Mouse (Mus musculus): Measurements from ENCODE around the gene Hrh3.
A peak's percentile ranks its signal among the peaks of the same experiment; 100 is the strongest.

Hrh3 gene

GRCm38 (mm10) chr2:180103978-180104658 lies at the start of gene Hrh3:
Hrh3 (minus strand) TSS chr2:180104488.
- no peak for DNase-seq (ENCODE audit: low spot score)

- no peak for DNase-seq (ENCODE audit: low spot score)
Measured at GRCm38 (mm10) chr2:180148551-180148950, 44.3 kb upstream of the Hrh3 start.

DNA sequence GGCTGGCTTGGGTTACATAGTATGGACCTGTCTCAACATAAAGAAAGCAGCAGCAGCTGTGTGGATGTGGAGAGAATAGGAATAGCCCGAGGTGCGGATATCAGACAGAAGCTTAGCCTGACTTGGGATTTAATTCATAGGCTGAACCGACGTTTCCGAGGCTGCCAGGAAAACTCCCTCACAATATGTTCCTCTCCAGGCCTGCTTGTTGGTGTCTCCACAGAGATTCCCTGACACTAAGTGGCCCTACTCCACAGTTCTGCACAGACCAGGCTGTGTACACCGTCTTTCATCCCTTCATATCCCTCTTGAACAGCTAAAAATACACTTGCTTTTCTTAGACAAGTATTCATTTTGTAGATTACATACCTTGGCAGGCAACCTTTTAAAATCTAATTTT lies 43.1 kb upstream of the Hrh3 start:
- DNase-seq (ENCODE audit: low spot score) = no peak

GRCm38 (mm10) chr2:180146091-180146490 lies 41.8 kb upstream of the Hrh3 start:
- DNase-seq (ENCODE audit: low spot score) = no peak

DNA sequence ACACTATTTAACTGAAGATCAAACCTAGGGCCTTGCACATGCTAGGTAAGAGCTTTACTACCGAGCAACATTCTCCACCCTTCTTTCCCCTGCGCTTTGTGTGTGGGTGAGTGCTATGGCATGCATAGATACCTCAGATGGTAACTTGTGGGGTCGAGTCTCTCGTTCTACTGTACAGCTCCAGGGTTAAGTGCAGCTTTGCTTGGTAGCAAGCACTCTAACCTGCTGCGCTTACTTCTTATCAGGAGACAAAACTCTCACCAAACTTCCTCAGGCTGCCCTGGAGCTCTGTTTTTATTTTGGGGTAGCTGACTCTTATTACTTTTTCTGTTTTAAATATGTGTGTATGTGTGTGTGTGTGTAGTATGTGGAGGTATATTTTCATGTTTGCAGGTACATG lies 31.1 kb upstream of the Hrh3 start:
- no peak for DNase-seq (ENCODE audit: low spot score)

DNA sequence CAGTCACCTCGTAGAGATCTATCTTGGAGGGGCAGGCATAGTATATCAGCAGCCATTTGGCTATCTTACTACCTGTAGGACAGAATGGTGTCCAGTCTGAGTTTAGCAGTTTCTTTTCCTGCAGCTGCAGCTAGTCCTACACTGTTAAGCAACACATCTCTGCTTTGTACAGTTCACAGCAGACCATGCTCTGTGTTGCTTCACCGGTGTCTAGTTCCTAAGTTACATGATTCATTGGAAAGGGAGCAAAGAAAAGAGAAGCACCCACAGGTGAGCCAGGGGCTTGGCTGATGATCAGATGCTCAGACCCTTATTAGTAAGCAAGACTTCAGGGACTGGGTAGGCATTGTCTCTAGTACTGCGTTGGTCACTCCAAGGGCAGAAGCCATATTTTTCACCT lies 29.6 kb upstream of the Hrh3 start:
- DNase-seq (ENCODE audit: low spot score) = no peak

GRCm38 (mm10) chr2:180133231-180133630 lies 28.9 kb upstream of the Hrh3 start:
- no peak for DNase-seq (ENCODE audit: low spot score)

GRCm38 (mm10) chr2:180127675-180128074 lies 23.4 kb upstream of the Hrh3 start:
- DNase-seq (ENCODE audit: low spot score) = no peak

GRCm38 (mm10) chr2:180126195-180126594 lies 21.9 kb upstream of the Hrh3 start:
- no peak for DNase-seq (ENCODE audit: low spot score)

DNA sequence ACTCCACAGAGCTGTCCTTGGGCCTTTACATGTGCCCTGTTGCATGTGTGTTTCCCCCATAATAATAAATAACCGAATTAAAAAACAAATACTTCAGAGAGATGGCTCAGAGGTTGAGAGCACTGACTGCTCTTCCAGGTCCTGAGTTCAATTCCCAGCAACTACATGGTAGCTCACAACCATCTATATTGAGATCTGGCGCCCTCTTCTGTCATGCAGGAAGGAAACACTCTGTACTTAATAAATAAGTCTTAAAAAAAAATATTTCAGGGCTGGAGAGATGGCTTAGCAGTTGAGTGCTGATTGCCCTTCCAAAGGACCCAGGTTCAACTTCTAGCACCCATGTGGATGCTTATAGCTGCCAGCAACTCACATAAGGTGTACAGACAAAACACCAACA lies 19.9 kb upstream of the Hrh3 start:
- DNase-seq (ENCODE audit: low spot score) = no peak

DNA sequence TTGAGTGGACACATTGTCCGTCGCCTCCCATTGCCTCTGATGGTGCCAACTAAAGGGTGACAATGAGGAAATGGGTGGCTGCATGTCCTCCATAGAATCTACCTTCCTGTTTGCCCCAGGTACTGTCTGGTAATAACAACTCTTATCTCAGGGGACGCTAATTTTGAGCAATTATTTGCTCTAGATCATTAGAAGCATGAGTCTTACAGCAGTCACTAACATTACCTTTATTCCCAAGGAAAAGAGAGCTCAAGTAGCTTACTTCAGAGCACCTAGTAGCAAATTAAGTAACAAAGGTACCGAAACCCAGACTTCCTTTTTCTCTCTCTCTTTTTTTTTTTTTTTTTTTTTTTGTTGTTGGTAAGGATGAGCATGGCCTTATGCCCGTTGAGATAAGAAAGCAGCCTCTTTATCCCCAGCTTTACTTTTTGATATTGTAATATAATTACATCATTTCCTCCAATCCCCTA lies 16.0 kb upstream of the Hrh3 start:
- DNase-seq (ENCODE audit: low spot score) = no peak

GRCm38 (mm10) chr2:180119439-180120291 lies 15.4 kb upstream of the Hrh3 start:
- DNase-seq (ENCODE audit: low spot score) = no peak

GRCm38 (mm10) chr2:180118661-180119438 lies 14.6 kb upstream of the Hrh3 start, which contains the start of gene Osbpl2:
Osbpl2 (plus strand) TSS chr2:180119306.
- DNase-seq (ENCODE audit: low spot score) = peak; percentile 98

DNA sequence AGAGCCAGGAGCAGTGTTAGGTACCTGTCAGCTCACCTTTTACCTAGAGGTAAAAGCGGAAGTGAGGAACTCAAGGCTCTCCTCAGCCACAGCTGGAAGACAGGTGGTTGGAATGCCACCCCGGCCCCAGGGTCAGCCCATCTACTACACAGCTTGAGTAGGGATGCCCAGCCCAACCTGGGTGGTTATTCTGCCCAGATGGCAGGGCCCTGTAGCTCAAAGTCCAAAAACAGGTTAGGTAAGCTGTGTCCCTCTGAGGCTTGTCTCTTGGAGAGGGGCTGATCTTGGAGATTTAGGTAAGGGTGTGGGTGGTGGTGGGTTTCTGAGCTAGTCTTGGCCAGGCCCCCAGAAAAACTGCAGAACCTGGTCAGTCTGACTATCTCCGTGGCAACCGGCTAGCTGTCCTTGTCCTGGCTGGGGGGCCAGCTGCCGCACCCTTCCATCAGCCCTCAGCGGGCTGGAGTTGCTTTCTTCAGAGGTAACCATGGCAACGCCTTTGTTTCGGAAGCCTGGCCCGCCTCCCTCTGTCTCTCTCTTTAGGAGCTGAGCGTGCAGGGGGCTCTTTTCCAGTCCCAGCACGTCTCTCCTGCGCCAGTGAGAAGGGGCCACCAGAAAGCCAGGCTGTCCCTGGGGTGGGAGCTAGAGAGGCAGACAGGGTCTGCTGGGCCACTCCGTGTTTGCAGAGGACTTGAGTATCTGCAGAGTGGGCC lies 13.4 kb upstream of the Hrh3 start:
- no peak for DNase-seq (ENCODE audit: low spot score)

DNA sequence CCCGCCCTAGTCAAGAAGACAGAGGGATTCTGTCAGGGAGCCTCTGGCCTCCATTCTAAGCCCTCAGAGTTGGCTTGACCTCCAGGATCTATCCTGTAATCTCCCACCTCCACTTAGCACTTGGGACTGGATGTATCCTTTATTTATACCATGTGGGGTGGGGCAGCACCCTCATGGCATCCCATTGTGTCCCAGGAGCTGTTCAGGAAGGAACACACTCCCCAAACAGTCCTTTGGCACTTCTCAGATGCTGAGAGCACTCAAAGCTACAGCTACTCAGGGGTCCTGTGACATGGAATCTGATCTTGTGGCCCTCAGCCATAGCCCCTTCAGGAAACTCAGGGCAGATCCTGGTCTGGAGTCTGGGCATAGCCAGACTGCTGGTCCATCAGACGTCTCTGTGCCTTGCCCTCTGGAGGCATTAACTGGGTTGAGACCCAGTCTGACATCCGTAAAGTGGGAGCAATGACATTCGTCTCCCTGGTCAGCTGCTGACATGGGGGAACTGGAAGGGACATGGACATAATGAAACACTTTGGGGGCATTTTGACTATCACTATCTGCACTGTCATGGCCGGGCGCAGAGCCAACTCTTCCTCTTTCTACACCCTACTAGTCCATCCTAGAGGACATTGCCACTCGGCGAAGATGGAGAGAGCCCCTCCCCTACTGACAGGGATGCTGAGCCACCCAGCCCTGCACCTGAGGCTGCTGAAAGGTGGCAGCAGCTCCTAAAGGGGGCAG lies 12.6 kb upstream of the Hrh3 start:
- no peak for DNase-seq (ENCODE audit: low spot score)

DNA sequence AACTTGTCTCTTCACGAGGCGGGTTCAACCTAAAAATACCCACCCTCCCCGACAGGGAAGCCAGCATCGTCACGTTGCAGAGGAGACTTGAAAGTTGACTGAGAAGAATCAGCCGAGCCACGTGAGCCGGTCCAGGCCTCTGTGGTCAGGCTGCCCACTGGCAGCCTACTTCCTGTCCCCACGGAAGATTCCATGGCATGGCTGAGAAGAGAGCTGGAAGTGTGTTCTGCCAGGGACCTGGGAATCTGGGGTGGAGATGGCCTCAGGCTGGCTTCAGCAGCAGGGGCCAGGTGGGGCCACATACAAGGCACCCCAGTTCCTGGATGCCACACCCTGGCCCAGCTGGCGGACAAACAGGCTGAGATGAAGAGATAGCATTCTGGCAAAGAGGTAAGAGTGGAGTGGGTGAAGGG lies 11.8 kb upstream of the Hrh3 start:
- no peak for DNase-seq (ENCODE audit: low spot score)

GRCm38 (mm10) chr2:180115279-180115678 lies 11.0 kb upstream of the Hrh3 start:
- DNase-seq (ENCODE audit: low spot score) = no peak

DNA sequence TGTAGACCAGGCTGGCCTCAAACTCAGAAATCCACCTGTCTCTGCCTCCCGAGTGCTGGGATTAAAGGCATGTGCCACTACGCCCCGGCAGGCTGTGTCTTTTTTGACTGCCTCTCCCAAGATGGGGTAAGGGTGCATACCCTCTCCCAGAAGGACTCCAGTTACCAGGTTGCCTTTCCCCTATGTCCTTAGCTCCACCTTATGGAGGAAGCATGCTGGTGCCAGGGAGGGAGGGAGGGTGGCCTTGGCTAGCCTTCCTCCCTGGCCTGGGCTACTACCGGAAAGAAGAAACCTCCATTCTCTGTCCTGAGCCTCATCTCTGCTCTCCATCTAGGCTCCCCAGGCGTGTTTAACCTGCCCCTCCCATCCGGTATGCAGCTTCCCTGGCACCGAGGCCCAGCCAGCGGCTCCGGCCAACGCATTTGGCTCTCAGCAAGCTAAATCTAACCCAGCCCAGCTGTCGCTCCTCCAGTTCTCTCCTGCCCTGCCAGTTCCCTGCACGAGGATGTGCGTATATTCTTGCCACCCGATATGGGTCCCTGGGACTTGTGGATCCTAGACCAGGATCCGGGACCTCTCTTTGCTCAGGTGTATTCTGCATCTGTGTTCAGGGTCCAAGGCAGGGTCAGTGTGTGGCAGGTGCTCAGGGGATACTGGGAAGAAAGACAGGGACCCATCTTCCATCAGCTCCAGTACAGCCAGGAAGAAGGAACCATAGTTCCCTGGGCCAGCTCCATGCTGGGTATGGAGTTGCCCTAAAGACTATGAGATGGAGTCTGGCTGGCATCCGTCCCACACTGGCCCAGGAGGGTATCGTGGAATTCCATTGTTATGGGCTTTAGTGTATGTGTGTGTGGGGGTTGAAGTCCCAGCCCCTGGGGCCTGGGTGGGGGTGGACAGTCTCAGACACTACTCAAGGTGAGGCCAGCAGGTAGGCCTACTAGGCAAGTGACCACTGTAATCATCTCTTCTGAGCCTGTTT lies 9.9 kb upstream of the Hrh3 start:
- no peak for DNase-seq (ENCODE audit: low spot score)

DNA sequence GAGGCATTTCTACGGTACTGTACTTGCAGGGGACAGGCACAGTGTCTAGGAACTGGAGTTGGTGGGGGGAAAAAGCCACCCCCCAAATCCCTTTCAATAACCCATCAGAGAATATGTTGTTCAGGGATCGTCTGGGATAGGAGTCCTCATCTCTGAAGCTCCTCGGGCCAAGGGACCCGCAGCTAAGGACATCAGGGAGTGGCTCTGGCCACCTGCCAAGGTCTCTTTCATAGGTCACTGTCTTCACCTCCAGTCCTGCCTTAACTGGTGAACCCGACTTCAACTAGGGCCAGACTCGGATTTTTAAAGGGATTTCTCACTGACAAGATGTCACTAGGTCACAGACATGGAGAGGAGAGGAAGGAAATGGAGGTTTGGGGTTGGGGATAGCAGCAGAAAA lies 4.0 kb upstream of the Hrh3 start:
- no peak for DNase-seq (ENCODE audit: low spot score)

- DNase-seq (ENCODE audit: low spot score) = no peak
Measured at GRCm38 (mm10) chr2:180107081-180107480, 2.8 kb upstream of the Hrh3 start.

Data from urinary bladder, postnatal 10 days (tissue).